Mouse (Mus musculus): Measurements from ENCODE around the gene Sccpdh. TPM values are rescaled to one million over a fixed set of nuclear protein-coding genes. Genes with fewer than 3 reads are reported as not detected.

Sccpdh gene
- total RNA-seq, 2 experiments from 2014 or later: 38.0 to 39.6 TPM

DNA sequence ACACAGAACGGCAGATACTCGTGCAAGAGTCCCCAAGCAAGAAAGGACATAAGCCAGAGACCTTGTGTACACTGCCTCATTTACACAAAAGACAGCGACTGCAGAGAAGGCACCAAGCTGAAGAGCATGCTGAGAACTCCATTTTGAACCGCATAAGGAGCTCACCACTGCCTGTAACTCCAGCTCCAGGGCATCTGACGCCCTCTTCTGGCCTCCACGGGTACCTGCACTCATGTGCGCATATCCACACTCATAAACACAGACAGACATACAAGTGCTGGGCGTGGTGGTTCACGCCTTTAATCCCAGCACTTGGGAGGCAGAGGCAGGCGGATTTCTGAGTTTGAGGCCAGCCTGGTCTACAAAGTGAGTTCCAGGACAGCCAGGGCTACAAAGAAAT lies 60.7 kb downstream of the Sccpdh start:
- no peak for DNase-seq (ENCODE audit: low spot score in 2 of 2)

GRCm38 (mm10) chr1:179731391-179731790 lies 63.4 kb downstream of the Sccpdh start:
- no peak for DNase-seq (ENCODE audit: low spot score in 2 of 2)

DNA sequence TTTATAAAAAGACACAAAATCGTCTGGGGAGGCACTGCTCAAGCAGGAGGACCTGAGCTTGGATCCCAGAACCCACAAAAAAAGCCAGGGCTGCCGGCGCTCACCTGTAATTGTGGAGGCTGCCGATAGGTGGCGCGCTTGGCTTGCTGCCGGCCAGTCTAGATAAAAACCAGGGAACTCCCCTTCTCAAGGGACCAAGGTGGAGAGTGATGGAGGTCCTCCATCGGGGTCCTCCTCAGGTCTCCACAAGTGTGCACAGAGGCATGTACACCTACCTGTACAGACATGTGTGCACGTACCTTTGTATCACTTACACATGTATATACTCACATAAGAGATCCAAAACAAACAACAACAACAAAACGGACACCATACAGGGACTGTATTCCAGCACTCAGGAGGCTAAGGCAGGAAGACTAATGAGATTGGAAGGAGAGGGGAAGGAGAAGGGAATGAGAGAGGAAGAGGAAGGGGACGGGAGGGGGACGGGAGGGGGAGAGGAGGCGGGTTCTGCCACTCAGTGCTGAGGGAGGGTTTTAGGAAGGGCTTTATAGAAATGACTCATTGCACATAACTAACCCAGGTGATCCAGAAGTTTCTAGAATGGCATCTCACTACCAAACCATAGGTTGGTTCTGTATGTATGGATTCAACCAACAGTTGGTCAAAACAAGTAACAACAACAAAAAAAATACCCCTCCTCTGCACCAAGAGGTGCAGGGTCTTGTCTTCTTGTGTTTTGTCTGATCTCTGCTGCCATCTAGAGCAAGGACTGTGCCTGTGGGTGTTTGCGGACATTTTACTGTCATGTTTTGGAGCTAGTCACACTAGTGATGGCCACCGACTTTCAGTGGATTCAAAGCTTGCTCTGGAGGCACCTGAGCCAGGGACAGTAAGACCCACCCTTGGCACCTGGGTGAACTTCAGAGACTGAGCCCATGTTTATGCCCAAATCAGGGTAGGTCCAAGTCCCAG lies 66.8 kb downstream of the Sccpdh start:
- DNase-seq (ENCODE audit: low spot score in 2 of 2): peak; percentile 25 to 47

- DNase-seq (ENCODE audit: low spot score in 2 of 2): no peak
Observed at GRCm38 (mm10) chr1:179736483-179736882, 68.5 kb downstream of the Sccpdh start.

Other genes starting within 250 kb of the Sccpdh start
- gene Smyd3, start 150.2 kb upstream of the Sccpdh start, total RNA-seq (2021): 10 to 100 TPM; 13.6 to 14.0 TPM
- 10 to 100 TPM; 27.0 to 33.1 TPM for gene Tfb2m, start 121.9 kb upstream of the Sccpdh start, total RNA-seq (2021)
- 10 to 100 TPM; 25.8 to 27.7 TPM for gene Cnst, start 121.8 kb upstream of the Sccpdh start, total RNA-seq (2021)
- under 1 TPM; 0.08 to 0.20 TPM for gene Kif28, start 77.1 kb downstream of the Sccpdh start, total RNA-seq (2021)
- under 1 TPM in 1 of 2 experiments, not detected in 1; 0.22 TPM for gene Gm10518, start 135.2 kb downstream of the Sccpdh start, total RNA-seq (2021)
- gene Ahctf1, start 135.5 kb downstream of the Sccpdh start, total RNA-seq (2021): 10 to 100 TPM; 33.7 to 41.5 TPM

Measured in adrenal gland, postnatal 4 days (tissue).